Mouse (Mus musculus): Measurements from ENCODE around the gene Col11a2.

The Col11a2 gene

DNA sequence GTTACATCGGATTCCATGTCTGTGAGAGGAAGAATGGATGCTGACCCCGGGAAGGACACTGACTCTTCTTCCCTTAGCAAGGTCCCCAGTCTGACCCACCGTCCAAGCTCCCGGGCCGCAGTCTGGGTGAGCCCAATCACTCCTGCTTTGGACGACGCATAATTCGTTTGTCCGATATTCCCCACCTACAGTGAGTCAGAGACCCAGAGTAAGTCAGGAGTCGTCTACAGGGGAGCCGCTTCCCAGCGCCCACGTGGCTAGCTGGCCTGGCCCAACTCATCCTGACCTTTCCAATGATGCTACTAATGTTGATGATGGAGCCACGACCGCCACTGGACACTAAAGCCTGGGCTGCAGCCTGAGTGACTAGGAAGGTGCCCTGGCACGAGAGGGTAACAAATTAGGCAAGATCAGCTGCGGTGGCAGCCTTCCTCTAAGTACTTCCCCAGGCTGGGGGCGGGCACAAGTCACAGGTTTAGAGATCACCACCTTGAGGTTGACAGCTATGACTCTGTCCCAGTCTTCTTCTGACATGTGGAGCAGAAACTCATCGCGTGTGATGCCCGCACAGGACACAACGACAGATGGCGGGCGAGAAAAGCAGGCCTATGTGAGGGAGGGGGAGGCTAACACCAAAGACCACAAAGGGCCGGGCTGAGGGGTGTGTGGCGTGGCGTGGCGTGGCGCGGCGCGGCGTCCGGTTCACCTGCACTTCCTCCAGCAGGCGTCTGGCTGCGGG is 12.2 kb upstream of the Col11a2 start:
- peak; percentile 64 for DNase-seq

DNA sequence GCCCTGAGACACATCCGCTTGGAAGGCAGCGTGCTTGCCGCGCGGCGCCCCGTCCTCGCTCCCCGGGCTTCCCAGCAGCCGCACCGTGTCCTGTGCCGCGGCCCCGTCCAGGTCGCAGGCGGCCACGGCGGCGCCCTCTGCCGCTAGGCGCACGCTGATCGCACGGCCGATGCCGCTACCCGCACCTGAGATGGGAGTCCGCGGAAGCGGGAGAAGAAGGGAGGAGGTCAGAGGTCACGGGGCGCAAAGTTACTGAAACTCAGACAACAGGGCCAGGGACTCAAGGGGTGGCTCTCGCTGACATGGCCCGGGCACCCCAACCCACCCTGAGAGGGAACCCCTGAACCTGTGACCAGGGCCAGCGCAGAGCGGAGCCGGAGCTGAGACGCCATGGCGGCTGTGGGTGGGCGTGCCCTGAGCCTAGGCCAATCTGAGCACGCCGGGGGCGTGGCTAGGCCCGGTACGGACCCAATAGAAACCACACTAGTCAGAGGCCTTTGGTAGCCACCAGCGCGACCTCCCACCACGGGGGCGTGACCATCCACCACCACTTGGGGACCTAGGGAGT is 11.5 kb upstream of the Col11a2 start, which contains the start of gene H2-Ke6:
Gene H2-Ke6, minus strand, starts transcription at position 405 of the 568 bp plus-strand sequence.
- peak; percentile 93 for DNase-seq

DNA sequence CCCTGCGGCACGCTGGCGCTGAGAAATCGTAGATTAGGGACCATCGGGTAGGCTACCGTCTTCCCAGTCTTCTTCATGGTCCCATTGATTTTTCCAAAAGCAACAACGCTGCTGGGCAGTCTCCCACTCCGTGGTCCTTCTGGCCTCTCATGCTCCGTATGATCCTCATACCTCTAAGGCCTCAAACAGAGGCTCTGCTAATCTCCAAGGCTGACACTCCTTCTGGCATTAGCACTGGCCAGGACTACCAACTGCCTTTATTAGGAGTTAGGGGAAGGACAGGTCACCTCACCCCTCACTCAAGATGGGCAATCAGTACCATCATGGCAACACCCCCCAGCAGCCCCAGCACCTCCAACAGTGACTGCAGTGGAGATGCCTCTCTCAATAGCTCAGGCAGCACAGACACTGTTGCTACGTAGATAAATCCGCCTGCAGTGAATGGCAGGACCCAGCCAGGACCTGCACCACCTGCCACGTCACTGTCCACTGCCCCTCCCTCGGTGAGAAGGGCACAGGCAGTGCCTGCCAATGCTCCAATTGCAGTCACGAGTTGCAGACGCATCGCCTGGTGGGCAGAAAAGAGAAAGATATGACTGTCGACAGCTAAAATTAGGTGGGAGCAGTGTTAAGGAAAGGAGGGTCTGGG is 10.6 kb upstream of the Col11a2 start:
- DNase-seq, result no peak

DNA sequence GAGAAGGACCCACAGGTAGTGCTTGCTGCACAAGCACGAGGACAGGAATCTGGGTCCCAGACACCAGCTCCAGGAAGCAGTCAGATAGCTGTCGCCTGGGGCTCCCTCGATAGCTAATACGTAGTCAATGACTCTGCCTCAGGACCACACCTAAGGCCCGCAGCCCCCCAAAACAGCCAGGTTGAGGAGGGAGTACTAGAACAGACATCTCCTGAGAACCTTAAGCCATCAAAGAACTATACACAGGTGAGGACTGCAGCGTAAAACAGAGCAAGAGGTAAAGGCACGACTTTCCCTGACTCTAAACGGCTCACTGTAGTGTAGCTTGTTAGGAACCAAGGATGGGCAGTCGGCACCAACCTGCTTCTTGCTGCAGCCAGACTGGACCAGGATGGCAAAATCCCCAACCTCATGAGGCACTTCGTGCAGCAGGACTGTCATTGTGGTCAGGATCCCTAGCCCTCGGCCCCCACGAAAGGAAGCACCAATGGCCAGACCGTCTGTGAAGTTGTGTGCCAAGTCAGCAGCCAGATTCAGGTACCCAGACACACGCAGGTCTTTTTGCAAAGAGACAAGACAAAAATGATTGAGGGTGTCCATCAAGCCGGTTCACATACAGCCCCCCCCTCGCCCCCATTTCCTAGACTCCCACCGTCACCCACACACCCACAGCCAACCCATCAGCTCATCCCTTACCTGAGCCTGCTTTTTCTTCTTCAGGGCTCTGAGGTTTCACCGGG is 9.9 kb upstream of the Col11a2 start:
- DNase-seq, result no peak

DNA sequence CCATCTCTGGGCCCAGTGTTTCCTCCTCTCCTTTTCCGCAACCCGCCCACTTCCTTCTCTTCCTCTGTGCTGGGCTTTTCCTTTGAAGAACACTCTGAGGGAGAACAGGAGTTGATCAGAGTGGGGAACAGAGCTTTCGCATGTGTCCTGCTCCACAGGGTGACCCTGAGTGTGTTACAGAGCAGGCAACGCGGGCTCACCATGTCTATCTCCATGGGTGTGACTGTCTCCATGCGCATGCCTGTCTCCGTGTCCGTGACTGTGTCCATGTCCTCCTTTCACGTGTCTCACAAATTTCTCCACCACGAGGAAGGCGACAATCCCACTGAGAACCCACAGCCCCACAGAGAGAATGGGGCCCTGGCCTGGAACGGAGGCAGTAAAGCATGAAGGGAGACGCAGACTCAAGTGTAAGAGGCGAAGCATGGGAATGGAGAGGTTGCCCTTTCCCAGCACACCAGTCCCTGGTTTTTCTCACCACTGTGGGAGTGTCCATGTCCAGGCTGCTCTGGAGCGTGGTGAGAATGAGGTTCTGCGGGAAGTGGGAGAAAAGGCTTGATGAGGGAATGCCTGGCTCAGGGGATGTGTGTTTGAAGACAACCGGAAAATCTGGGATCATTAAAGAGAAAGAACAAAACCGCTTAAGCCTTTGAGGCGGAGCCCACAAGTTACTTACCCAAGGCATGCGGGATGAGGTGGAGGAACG is 9.2 kb upstream of the Col11a2 start:
- DNase-seq, result no peak

DNA sequence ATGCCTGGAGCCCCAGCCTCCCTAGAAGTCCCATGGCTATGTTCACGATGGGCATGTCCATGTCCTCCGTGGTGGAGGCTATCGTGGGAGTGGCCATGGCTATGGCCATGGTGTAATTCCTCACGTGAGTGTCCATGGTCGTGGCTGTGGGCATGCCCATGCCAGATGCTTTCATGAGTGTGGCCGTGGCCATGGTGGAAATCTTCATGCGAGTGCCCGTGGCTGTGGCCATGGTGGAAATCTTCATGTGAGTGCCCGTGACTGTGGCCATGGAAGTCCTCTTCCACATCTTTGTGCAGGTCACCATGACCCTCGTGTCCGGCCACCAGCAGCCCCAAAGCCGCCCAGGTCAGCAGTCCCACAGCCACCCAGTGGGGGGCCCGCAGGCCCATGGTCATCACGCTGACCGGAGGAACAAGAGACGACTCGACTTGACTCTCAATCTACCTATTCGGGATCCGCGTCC is 8.3 kb upstream of the Col11a2 start:
- DNase-seq, result no peak

DNA sequence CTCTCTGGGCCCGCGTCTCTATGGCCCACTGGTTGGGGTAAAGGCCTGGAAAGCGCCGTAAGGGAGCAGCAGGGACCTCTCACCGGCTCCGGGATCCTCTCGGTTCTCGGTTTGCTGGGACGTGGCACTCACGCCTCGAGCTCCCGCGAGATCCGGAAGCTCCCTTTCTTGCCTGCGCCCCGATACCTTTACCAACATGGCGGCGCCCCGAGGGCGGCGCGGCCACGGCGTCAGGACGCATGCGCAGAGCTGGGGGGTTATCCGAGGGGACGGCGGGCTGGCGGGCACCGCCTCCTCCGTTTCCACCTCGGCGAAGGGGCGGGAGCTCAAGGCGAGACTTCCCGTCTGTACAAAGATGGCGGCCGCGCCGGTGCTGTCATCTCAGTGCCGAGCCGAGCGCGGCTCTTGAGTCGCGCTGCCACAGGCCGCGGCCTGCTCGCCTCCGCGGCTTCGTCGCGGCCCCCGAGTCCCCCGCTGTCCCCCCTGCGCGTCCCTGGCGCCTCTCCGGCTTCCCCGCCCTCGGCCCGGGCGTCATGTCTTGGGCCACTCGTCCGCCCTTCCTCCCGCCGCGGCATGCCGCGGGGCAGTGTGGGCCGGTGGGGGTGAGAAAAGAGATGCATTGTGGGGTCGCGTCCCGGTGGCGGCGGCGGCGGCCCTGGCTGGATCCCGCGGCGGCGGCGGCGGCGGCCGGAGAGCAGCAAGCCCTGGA is 7.6 kb upstream of the Col11a2 start, which contains the start of the genes Slc39a7 and Rxrb:
Gene Slc39a7, minus strand, starts transcription at position 218 of the 709 bp plus-strand sequence.
Gene Rxrb, plus strand, starts transcription at position 348 of the 709 bp plus-strand sequence.
- peak; percentile 100 for DNase-seq

DNA sequence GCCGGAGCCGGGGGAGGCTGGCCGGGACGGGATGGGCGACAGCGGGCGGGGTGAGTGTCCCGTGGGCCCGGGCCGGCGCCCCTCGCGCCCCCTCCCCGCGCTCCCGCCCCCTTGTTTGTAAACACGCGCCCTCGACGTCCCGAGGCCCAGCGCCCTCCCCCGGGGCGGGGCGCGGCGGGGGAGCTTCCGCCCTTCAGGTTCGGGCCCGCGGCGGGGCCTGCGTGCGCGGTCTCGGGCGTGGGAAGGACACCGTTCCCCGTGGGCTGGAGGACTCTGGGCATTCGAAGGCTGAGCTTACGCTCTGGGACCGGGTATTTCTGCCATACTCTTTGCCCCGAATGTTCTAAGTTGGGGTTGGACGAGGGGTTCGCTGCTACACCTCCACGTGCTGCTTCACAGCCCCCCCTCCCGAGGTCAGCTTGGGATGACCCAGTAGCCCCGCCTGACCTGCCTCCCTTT is 7.0 kb upstream of the Col11a2 start:
- DNase-seq, result peak; percentile 81

DNA sequence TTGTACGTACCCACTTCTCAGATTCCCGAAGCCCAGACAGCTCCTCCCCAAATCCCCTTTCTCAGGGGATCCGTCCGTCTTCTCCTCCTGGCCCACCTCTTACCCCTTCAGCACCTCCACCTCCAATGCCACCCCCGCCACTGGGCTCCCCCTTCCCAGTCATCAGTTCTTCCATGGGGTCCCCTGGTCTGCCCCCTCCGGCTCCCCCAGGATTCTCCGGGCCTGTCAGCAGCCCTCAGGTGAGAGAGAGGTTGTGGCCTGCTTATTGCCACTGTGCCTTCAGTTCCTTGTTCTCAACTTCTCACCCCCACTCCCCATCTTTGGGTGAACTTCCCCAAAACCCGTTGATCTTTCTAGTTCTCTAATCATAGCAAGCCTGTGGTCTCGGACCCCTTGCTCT is 6.4 kb upstream of the Col11a2 start:
- peak; percentile 35 for DNase-seq

DNA sequence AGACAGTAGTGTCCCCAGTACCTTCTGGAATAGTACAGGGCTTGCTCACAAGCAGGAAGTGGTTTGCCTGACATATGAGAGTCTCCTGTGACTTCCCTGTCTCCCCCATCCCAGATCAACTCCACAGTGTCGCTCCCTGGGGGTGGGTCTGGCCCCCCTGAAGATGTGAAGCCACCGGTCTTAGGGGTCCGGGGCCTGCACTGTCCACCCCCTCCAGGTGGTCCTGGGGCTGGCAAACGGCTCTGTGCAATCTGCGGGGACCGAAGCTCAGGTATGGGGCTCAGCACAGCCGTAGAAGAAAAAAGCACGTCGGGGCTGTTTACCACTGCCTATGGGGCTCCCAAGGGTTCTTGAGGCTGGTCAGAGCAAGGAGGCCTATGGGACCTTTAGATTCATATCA is 5.8 kb upstream of the Col11a2 start:
- DNase-seq, result no peak

DNA sequence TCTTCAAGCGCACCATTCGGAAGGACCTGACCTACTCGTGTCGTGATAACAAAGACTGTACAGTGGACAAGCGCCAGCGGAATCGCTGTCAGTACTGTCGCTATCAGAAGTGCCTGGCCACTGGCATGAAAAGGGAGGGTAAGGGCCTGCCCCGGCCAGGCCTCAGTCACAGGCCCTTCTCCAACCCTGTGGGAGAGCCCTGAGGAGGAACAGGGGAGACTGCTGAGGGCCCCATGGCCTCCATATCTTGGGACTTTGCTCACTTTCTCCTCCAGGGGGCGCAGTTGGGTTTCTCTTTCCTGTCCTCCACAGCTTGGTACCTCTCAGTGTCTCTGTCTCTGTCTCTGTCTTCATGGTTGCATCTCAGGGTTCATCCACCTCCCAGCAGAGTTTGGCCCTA is 5.2 kb upstream of the Col11a2 start:
- peak; percentile 80 for DNase-seq

DNA sequence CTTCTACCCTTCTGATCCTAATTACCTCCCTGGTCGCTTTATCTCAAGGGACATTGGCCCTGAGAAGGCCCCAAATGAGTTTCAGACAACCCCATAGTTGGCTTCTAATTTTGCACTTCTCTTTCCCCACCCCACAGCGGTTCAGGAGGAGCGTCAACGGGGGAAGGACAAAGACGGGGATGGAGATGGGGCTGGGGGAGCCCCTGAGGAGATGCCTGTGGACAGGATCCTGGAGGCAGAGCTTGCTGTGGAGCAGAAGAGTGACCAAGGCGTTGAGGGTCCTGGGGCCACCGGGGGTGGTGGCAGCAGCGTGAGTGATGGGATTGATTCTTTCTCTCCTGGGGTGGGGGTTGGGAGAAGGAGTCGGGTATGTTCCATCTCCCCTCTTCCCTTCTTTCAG is 3.7 kb upstream of the Col11a2 start:
- no peak for DNase-seq

DNA sequence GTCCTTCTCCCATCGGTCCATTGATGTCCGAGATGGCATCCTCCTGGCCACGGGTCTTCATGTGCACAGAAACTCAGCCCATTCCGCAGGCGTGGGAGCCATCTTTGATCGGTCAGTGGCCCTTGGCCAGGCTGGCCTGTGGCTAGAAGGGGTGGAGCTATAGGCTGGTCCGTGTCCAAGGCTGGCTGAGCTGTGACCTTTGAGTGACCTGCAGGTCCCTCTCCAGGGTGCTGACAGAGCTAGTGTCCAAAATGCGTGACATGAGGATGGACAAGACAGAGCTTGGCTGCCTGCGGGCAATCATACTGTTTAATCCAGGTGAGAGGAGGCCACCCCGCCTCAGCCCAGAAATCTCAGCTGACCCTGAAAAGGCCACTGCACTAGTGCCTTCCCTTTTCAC is 2.6 kb upstream of the Col11a2 start:
- DNase-seq, result no peak

DNA sequence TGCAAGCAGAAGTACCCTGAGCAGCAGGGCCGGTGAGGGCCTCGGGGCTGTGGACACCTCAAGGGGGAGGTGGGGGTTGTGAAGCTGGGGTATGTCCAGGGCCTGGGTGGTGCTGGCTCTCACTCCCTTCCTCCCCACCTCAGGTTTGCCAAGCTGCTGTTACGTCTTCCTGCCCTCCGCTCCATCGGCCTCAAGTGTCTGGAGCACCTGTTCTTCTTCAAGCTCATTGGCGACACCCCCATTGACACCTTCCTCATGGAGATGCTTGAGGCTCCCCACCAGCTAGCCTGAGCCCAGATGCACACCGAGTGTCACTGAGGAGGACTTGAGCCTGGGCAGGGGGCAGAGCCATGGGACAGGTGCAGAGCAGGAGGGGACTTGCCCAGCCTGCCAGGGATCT is 2.0 kb upstream of the Col11a2 start:
- DNase-seq, result no peak

DNA sequence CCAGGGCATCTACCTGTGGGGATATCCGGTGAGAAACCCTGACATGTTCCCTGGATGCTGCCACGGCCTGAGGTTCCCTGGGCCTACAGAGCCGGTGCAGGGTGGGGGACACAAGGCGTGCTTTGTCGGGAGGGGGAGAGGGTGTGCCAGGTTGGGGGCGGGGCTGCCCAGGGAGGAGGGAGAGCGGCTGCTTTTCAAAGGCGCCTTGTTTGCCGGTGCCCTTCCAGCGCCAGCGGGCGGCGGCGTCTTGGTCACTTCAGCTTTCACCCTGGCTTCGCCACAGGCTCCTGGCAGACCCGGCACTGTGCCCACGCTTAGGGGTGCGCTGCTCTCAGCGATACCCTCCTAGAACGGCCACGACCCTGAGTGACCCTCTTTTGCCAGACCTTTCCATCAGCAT is 797 bp upstream of the Col11a2 start:
- DNase-seq, result no peak

DNA sequence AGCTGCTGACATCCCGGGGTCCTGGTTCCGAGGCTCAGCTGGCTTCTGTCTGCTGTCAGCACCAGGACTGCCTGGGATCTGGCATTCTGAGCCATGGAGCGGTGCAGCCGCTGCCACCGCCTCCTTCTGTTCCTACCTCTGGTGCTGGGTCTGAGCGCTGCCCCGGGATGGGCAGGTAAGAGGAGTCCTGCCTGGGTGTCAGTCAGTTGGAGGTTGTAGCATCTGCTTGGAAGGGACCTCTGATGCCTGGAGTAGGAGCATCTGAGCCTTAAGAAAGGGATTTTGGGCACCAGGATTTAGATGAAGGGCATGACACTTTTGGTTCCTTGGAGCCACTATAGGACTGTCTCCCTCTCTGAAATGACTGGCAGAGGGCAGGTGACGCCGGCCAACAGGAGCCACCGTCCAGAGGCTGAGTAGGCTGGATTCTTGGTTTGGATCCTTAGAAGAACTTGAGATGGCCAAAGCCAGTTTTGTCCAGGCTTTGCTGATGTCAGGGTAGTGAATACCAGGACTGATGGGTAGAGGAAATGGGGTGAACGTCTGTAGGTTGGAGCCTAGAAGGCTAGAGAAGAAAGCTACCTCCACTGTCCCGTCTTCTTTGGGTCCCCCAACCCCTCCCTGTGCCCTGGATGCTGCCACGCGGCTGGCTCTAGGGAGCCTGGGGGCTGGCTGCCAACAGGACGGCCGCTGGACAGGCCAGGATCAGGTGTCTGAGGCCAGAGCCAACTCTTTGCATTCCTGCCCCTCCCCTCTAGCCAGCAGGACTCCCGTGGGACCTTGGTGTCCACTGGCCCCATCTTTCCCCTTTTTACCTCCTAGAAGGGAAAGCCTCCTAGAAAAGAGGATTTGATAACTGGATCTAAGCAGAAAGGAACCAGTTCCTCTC is 569 bp downstream of the Col11a2 start:
- no peak for DNase-seq

DNA sequence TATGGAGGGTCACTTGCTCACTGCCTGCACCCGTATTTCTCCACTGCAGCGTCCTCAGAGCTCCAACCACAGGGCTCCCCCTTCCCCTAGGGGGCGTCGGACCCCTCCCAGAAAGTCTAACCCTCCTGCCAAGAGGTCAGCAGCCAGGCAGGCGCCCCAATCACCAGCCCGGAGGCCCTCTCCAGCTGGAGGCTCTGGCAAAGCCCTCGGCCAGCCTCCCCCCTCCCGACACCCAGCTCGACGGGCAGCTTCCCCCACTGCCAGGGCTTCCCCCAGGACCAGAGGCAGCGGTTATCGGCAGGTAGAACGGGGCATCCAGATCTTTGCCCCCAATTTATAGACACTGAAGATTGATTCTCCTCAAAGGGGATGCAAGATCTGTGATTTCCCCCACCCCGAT is 6.7 kb downstream of the Col11a2 start:
- DNase-seq, result no peak

DNA sequence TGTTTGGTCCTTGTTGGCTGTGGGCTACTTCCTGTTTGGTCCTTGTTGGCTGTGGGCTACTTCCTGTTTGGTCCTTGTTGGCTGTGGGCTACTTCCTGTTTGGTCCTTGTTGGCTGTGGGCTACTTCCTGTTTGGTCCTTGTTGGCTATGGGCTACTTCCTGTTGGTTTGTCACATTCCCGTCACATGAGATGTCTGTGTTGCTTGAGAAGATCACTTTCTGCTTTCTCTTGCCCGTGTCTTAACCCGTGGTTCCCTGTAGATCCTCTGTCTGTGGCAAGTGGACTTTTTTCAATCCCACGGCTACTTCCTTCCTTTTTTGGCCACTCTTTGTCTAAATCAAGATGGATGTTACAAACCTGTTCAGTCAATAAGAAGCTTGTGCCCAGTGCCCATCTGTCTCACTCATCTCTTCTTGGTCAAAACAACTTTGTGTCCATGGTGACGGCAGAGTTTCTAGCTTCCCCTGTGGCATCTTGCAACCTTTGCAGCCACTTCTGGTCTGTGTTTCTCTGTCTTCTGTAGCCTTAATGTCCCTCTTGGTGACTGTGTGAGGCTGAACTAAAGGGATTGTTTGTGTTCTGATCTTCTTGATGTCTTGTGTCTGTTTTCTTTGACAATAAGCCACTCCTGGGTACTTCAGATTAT is 8.3 kb downstream of the Col11a2 start:
- no peak for DNase-seq

DNA sequence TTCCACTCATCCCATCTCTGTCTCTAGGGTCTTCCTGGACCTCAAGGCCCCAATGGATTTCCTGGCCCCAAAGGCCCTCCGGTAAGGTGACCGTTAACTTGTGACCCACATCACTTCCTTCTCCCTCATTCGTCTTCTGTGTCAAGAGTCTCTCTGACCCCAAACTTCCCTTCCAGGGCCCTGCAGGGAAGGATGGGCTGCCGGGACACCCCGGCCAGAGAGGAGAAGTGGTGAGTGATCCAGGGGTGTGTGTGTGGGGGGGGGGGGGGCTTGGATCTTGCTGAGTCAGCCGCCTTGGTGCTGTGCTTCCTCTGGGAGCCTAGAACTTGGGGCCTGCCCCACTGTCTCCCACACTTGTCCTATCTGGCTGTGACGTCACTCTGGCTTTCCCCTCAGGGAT is 18.0 kb downstream of the Col11a2 start:
- DNase-seq, result no peak

DNA sequence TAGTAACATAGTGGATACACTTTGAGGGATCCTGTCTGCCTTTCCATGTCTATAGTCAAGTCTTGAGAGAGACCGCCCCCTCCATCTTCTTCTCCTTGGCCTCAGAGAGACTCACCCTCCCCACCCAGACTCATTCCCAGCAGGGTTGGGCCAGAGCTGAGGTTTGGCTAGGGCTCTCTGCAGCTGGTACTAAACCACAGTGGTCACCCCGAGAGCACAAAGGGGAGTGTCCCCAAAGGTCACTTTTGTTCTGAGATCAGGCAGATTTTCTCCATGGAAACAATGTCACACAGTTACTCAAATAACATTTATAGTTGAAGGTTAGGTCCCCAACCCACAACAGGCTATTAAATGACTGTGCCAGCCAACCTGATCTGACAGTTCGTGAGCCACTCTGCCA is 29.6 kb downstream of the Col11a2 start:
- no peak for DNase-seq
